Mouse (Mus musculus) naive thymus-derived CD4-positive, alpha-beta T cell, adult 5 months (primary cell): ENCODE data around the gene Fbxw13. TPM values are rescaled to one million over a fixed set of nuclear protein-coding genes. Genes with fewer than 3 reads are reported as not detected.

Experiments used
- polyA plus RNA-seq: library from polyadenylated mRNA; unstranded; fragments of 100-300 nt; shearing (Covaris generic); gene quantifications from one replicate; pipeline ENCODE4 v1.2.1, GENCODE M21; 2017

Gene Fbxw13
- polyA plus RNA-seq, result not detected

GRCm38 (mm10) chr9:109195875-109196274, at the start of gene Fbxw13:
TSS of gene Fbxw13 (minus strand) at chr9:109195975.

GRCm38 (mm10) chr9:109234654-109235053, 38.9 kb upstream of the Fbxw13 start, which contains the start of gene Fbxw20:
TSS of gene Fbxw20 (minus strand) at chr9:109234754.

GRCm38 (mm10) chr9:109161941-109162340, 33.8 kb downstream of the Fbxw13 start, which contains the start of gene Fbxw21:
TSS of gene Fbxw21 (minus strand) at chr9:109162041.

Other genes starting within 250 kb of the Fbxw13 start
- gene Col7a1, start 242.4 kb downstream of the Fbxw13 start, polyA plus RNA-seq, result 0.58 TPM
- not detected for gene Ucn2, start 210.0 kb downstream of the Fbxw13 start, polyA plus RNA-seq
- 9.0 TPM for gene Pfkfb4, start 204.2 kb downstream of the Fbxw13 start, polyA plus RNA-seq
- 3,039 TPM for gene Shisa5, start 157.4 kb downstream of the Fbxw13 start, polyA plus RNA-seq
- 56.7 TPM for gene Trex1, start 136.2 kb downstream of the Fbxw13 start, polyA plus RNA-seq
- gene Atrip, start 121.9 kb downstream of the Fbxw13 start, polyA plus RNA-seq, result 20.9 TPM
- 7.0 TPM for gene Ccdc51, start 113.5 kb downstream of the Fbxw13 start, polyA plus RNA-seq
- 407 TPM for gene Tma7, start 113.4 kb downstream of the Fbxw13 start, polyA plus RNA-seq
- gene Plxnb1, start 100.6 kb downstream of the Fbxw13 start, polyA plus RNA-seq, result 1.4 TPM
- not detected for gene Fbxw21, start 33.9 kb downstream of the Fbxw13 start, polyA plus RNA-seq
- gene Fbxw20, start 38.8 kb upstream of the Fbxw13 start, polyA plus RNA-seq, result not detected
- gene Fbxw14, start 91.7 kb upstream of the Fbxw13 start, polyA plus RNA-seq, result not detected
- not detected for gene Fbxw28, start 143.7 kb upstream of the Fbxw13 start, polyA plus RNA-seq
- not detected for gene Fbxw22, start 208.3 kb upstream of the Fbxw13 start, polyA plus RNA-seq